Mouse (Mus musculus): ENCODE measurements around the gene Ube2n. TPM values are rescaled to one million over a fixed set of nuclear protein-coding genes. Genes with fewer than 3 reads are reported as not detected.
"Not testable (repeated sequence)": the region's sequence is repeated elsewhere in the genome, so short reads cannot be mapped to it uniquely, and the experiment has no call there.

Gene Ube2n
- polyA plus RNA-seq, 1 experiment, result 63.5 TPM

GRCm38 (mm10) chr10:95548154-95548826, 33.3 kb downstream of the Ube2n start:
- Histone ChIP-seq H3K4me1 (replicated peaks; ENCODE audit: control insufficient read depth, insufficient read depth, low read length) (no peaks in the 10 kb centered on the region), H3K4me3 (ENCODE audit: control insufficient read depth, insufficient read depth, low read length) (no peak overlapping the region), H3K36me3 (ENCODE audit: control insufficient read depth, insufficient read depth, low read length) (peaks cover 30% of the 10 kb centered on the region), H3K27me3 (ENCODE audit: control insufficient read depth, insufficient read depth, low read length) (no peaks in the 10 kb centered on the region), H3K27ac (ENCODE audit: control insufficient read depth, insufficient read depth, low read length) (no peak overlapping the region)
- WGBS, result 85% methylated on average over 11 of the region's 11 CpGs
- DNase-seq, result no peak
- no peak for TF ChIP-seq POLR2A (IDR thresholded peaks at IDR 0.05; ENCODE audit: control insufficient read depth, extremely low read depth, insufficient read depth, low read length, poor library complexity)
- no peak for TF ChIP-seq CTCF (IDR thresholded peaks at IDR 0.05; ENCODE audit: borderline replicate concordance, control insufficient read depth, extremely low read depth, insufficient read depth, low read length, poor library complexity)

GRCm38 (mm10) chr10:95549080-95549479, 34.1 kb downstream of the Ube2n start:
- not testable (repeated sequence) for DNase-seq; H3K4me3 ChIP-seq (ENCODE audit: control insufficient read depth, insufficient read depth, low read length); H3K27ac ChIP-seq (ENCODE audit: control insufficient read depth, insufficient read depth, low read length); H3K4me1 ChIP-seq (replicated peaks; ENCODE audit: control insufficient read depth, insufficient read depth, low read length); H3K27me3 ChIP-seq (ENCODE audit: control insufficient read depth, insufficient read depth, low read length)
- H3K36me3 ChIP-seq (ENCODE audit: control insufficient read depth, insufficient read depth, low read length), result peaks cover 27% of the 10 kb centered on the region
- over 99% methylated on average over 5 of the region's 5 CpGs for WGBS

GRCm38 (mm10) chr10:95550506-95550905, 35.6 kb downstream of the Ube2n start:
- Histone ChIP-seq H3K4me1 (replicated peaks; ENCODE audit: control insufficient read depth, insufficient read depth, low read length) (no peaks in the 10 kb centered on the region), H3K27me3 (ENCODE audit: control insufficient read depth, insufficient read depth, low read length) (no peaks in the 10 kb centered on the region), H3K36me3 (ENCODE audit: control insufficient read depth, insufficient read depth, low read length) (peaks cover 16% of the 10 kb centered on the region), H3K4me3 (ENCODE audit: control insufficient read depth, insufficient read depth, low read length) (no peak overlapping the region), H3K27ac (ENCODE audit: control insufficient read depth, insufficient read depth, low read length) (no peak overlapping the region)
- TF ChIP-seq CTCF (IDR thresholded peaks at IDR 0.05; ENCODE audit: borderline replicate concordance, control insufficient read depth, extremely low read depth, insufficient read depth, low read length, poor library complexity) (no peak), POLR2A (IDR thresholded peaks at IDR 0.05; ENCODE audit: control insufficient read depth, extremely low read depth, insufficient read depth, low read length, poor library complexity) (no peak)
- no peak for DNase-seq
- WGBS, result 94% methylated on average over 1 of the region's 1 CpGs

GRCm38 (mm10) chr10:95551752-95552151, 36.8 kb downstream of the Ube2n start:
- TF ChIP-seq POLR2A (IDR thresholded peaks at IDR 0.05; ENCODE audit: control insufficient read depth, extremely low read depth, insufficient read depth, low read length, poor library complexity), result no peak
- TF ChIP-seq CTCF (IDR thresholded peaks at IDR 0.05; ENCODE audit: borderline replicate concordance, control insufficient read depth, extremely low read depth, insufficient read depth, low read length, poor library complexity), result no peak
- Histone ChIP-seq H3K27me3 (ENCODE audit: control insufficient read depth, insufficient read depth, low read length) (no peaks in the 10 kb centered on the region), H3K4me3 (ENCODE audit: control insufficient read depth, insufficient read depth, low read length) (no peak overlapping the region), H3K27ac (ENCODE audit: control insufficient read depth, insufficient read depth, low read length) (no peak overlapping the region), H3K36me3 (ENCODE audit: control insufficient read depth, insufficient read depth, low read length) (peaks cover 12% of the 10 kb centered on the region), H3K4me1 (replicated peaks; ENCODE audit: control insufficient read depth, insufficient read depth, low read length) (no peaks in the 10 kb centered on the region)
- no peak for DNase-seq

GRCm38 (mm10) chr10:95552326-95552725, 37.4 kb downstream of the Ube2n start:
- H3K4me1 ChIP-seq (replicated peaks; ENCODE audit: control insufficient read depth, insufficient read depth, low read length), result no peaks in the 10 kb centered on the region
- WGBS, result 92% methylated on average over 3 of the region's 3 CpGs
- H3K27me3 ChIP-seq (ENCODE audit: control insufficient read depth, insufficient read depth, low read length), result no peaks in the 10 kb centered on the region
- no peak for TF ChIP-seq CTCF (IDR thresholded peaks at IDR 0.05; ENCODE audit: borderline replicate concordance, control insufficient read depth, extremely low read depth, insufficient read depth, low read length, poor library complexity)
- TF ChIP-seq POLR2A (IDR thresholded peaks at IDR 0.05; ENCODE audit: control insufficient read depth, extremely low read depth, insufficient read depth, low read length, poor library complexity), result no peak
- no peak overlapping the region for H3K27ac ChIP-seq (ENCODE audit: control insufficient read depth, insufficient read depth, low read length)
- no peak overlapping the region for H3K4me3 ChIP-seq (ENCODE audit: control insufficient read depth, insufficient read depth, low read length)
- no peak for DNase-seq
- peaks cover 12% of the 10 kb centered on the region for H3K36me3 ChIP-seq (ENCODE audit: control insufficient read depth, insufficient read depth, low read length)

GRCm38 (mm10) chr10:95555866-95556265, 40.9 kb downstream of the Ube2n start:
- 95% methylated on average over 11 of the region's 11 CpGs for WGBS

GRCm38 (mm10) chr10:95557337-95557828, 42.4 kb downstream of the Ube2n start:
- Histone ChIP-seq H3K4me3 (ENCODE audit: control insufficient read depth, insufficient read depth, low read length) (no peak overlapping the region), H3K27ac (ENCODE audit: control insufficient read depth, insufficient read depth, low read length) (no peak overlapping the region), H3K4me1 (replicated peaks; ENCODE audit: control insufficient read depth, insufficient read depth, low read length) (peaks cover 4% of the 10 kb centered on the region; the same call in 1 of the 2 replicates), H3K36me3 (ENCODE audit: control insufficient read depth, insufficient read depth, low read length) (no peaks in the 10 kb centered on the region), H3K27me3 (ENCODE audit: control insufficient read depth, insufficient read depth, low read length) (no peaks in the 10 kb centered on the region)
- no peak for TF ChIP-seq CTCF (IDR thresholded peaks at IDR 0.05; ENCODE audit: borderline replicate concordance, control insufficient read depth, extremely low read depth, insufficient read depth, low read length, poor library complexity)
- no peak for TF ChIP-seq POLR2A (IDR thresholded peaks at IDR 0.05; ENCODE audit: control insufficient read depth, extremely low read depth, insufficient read depth, low read length, poor library complexity)
- DNase-seq, result peak; percentile 37
- WGBS, result 93% methylated on average over 5 of the region's 5 CpGs

More at GRCm38 (mm10) chr10:95555866-95556265, 40.9 kb downstream of the Ube2n start:
- H3K36me3 ChIP-seq (ENCODE audit: control insufficient read depth, insufficient read depth, low read length), result no peaks in the 10 kb centered on the region; the same call in 1 of the 2 replicates
- H3K27me3 ChIP-seq (ENCODE audit: control insufficient read depth, insufficient read depth, low read length), result no peaks in the 10 kb centered on the region
- no peaks in the 10 kb centered on the region for H3K4me1 ChIP-seq (replicated peaks; ENCODE audit: control insufficient read depth, insufficient read depth, low read length)
- H3K4me3 ChIP-seq (ENCODE audit: control insufficient read depth, insufficient read depth, low read length), result no peak overlapping the region
- H3K27ac ChIP-seq (ENCODE audit: control insufficient read depth, insufficient read depth, low read length), result no peak overlapping the region
- TF ChIP-seq CTCF (IDR thresholded peaks at IDR 0.05; ENCODE audit: borderline replicate concordance, control insufficient read depth, extremely low read depth, insufficient read depth, low read length, poor library complexity), result no peak
- no peak for TF ChIP-seq POLR2A (IDR thresholded peaks at IDR 0.05; ENCODE audit: control insufficient read depth, extremely low read depth, insufficient read depth, low read length, poor library complexity)
- no peak for DNase-seq
